Mouse (Mus musculus) frontal cortex, postnatal 10 days (tissue): Measurements from ENCODE around the gene Zfp36l1.

ENCODE experiments used
- DNase-seq, 2 experiments: peaks; one replicate each; pipeline ENCODE4 v3.0.0; 2022; ENCODE audit warnings: low spot score in 2 of 2, mixed read lengths in 1 of 2

Gene Zfp36l1

DNA sequence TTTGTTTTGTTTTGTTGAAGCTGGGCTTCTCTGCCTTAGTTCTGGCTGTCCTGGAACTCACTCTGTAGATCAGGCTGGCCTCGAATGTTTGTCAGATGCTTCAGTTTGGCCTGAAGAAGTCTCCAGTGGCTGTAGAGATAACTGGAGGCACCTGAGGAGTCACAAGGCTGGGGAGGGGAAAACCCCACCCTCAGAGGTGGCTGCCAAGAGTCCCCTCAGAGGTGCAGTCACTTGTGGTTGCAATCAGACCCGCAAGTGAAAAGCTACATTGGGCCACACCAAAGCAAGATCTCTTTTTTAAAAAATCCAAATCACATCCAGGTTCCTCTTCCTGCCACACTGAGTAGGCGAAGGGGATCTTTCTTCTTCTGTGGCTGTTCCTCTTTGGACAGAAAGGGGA is 43.8 kb downstream of the Zfp36l1 start:
- no peak for DNase-seq

DNA sequence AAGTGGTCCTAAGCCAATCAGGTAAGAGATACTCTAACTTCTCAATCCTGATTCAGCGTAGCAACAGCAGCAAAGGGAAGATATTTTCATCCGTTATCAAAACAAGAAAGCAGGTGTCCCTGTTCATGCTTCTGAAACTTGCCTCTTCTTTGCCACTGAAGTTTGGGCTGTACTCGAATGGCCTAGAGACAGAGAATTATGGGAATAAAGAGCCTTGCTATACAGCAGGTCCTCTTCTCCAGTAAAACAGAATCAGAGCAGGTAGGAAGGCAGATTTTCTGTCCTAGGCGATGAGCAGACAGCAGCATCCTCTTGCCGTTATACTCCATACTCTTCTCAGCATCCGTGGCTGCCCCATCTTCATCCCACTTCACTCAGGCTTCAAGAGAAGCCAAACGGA is 44.8 kb downstream of the Zfp36l1 start:
- no peak for DNase-seq

DNA sequence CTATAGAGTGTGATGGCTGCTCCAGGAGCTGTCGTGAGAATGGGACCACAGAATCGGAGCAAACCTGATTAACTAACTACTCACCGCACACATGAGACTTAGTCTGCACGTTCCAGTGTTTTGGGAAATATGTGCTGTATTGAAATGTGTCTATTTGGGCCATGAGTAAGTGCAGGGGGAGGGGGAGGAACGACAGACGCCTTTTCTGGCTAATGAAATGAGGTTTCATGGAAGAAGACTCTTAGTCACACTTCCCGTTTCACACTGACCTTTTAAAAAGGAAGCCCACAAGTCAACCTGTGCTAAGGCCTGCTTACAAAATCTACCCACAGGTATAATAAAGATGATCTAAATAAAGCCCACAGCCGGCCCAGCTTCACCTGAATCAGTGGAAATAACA is 47.8 kb downstream of the Zfp36l1 start:
- DNase-seq, result no peak

DNA sequence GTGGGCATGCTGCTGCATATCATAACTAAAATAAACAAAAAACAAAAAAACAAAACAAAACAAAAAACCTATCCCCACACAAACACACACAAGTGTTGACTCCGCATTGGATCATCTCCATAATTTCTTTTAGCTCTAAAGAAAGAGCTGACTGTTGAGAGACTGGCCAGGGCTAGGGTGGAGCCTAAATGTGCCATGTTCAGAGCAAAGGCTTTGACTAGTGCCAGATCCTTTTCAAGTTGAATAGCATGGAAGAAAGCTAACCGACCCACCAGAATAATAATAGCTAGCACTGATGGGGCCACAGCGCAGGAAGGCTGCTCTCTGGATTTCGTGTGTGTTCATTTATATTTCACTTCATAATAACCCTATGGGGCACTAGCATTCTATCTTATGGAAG is 48.5 kb downstream of the Zfp36l1 start:
- no peak for DNase-seq

DNA sequence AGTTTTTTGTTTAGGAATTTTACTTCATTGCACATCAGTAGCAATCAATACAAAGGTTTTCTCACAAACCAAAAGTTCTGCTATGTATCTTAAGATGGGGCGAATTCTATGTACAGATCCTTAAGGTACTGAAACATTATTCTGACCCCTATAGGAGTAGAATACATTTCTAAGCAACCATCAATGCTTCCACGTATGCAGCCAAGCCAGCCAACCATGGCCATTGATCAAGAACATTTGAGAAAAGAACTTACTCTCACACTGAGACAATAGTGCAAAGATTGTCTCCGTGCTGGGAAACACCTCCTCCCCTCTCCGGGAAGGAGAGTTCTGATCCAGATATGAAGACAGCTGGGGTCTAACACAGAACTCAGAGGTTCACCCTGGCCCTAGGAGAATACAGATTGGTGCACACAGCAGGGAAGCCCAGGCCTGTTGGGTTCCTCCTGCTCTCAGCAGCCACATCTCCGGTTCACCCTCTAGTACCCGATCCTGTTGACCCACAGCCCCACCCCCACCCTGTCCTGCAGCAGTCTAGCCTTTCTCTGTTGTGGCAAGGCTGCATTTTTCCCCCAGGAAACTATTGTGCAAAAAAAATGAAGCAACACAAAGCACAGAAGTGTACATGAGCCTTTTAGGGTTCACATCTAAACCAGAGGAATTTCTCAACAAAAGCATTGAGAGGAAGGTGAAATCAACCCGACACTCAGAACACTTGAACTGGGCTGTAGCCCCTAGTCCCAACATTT is 49.2 kb downstream of the Zfp36l1 start:
- DNase-seq, result no peak

DNA sequence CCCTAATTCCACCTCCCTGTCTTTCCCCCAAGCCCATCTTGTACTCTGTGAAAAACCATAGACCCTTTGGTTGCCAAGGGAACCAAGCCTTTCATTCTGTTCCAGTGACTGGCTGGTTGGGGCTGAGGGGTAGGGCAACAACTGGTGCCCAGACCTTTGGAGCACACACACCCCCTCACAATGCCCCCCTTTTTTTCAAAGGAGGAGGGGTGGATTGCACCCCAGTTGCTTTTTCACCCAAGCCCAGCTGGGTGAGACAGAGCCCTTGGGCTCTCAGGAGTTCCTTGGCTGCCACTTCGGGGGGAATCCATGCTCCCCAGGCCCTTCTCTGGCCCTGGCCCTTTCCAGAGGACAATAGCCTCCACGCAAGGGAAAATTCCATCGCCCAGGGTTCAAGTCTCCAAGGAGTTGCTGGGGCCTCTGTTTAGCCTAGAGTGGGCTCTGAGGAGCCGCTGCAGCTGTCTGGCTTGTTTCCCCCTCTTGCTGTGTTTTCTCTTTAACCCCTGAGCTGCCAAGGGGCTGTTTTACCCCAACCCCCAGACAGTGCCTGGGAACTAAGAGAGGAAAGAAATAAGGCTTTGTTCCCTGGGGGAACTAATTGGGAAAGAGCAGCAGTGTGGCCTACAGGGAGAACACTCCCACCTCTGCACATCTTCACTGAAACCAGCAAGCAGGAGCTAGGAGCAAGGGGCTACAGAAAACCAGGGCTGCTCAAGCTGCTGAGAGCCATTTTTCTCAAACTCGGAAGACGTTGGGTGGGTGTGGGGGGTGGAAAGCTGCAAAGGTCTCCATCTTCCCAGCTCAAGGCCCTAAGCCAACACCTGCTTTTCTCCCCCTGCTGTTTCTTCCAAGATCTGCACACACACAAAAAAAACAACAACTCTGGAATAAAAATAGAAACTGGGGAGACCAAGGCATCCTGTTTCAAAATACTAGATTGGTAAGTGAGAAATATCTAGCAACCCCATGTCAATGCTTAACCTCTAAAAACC is 50.1 kb downstream of the Zfp36l1 start:
- peak; percentile 70 to 75 for DNase-seq

DNA sequence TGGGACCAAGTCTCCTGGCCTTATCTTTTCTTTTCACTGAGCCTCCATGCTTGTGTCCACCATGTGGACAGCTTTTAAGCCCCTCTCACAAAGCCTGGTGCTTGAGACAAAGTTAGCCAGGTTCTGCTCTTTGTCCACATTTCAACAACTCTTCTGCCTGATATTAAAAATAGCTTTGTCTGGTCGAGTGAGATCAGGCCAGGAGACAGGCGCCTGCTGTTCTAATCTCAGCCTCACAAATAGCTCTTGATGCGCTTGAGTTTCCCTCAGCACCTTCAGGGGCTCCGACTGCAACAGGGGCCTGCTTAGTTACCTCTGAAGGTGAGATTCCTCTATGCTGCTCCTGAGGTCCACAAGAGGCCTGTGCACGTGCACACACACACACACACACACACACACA is 51.0 kb downstream of the Zfp36l1 start:
- DNase-seq, result no peak

DNA sequence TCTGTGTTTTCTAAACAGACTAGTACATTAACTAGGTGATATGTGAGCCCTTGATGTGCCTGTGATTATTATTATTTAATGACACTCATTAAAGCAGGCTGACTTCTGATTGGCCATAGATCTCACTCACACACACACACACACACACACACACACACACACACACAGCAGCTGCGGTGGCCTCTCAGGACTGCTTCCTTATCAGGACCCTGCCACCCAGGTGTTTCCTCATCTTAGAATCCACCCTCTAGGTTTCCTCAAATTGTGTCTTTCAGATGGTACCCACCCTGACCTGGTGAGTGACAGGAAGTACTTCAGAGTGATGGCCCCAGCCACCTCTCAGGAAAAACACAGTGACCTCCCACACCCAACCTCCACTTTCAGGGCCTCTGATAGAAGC is 52.0 kb downstream of the Zfp36l1 start:
- DNase-seq, result no peak

DNA sequence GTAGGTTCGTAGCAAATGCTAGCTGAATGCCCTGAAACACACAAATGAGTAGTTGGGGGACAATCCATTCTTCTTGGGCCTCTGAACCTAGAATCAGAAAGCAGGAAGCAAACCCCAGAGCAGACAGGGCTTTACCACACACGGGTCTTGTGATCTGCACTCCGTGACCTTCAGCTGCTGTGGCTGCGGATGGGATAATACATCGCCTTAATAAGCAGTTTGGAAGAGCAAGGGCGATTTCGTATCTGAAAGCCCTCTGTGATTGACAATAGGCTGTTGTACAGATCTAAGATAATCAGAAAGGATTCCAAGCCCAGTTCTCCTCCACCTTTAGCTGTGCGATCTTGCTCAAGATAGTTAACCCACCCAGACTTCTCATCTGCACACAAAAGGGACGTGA is 52.5 kb downstream of the Zfp36l1 start:
- DNase-seq, result no peak

DNA sequence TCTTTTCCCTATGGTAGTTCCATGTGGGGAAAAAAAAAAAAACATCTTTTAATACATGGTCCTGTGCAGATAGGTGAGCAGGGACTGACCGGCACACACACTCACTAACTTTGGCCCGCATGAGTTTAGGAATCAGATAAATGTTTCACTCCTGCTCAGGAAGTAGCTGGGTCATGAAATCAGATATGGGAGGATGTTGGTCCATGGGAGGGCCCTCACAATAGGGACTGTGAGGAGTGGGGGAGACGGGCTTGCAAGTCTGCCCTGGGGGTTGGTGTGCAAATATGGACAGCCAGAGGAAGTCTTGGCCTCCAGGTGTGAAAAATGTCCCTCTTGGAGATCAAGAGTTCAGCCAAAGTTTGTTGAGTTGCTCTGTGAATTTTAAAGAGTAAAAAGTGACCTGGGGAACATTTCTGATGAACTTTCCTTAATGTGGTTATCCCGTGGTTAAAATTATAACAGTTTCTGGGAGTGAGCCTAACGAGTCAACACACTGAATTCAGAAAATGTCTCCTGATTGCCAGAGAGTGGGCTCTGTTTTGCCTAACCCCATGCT is 53.0 kb downstream of the Zfp36l1 start:
- DNase-seq, result no peak
